Mouse (Mus musculus) stomach, postnatal 0 days (tissue): ENCODE data around the gene Lrrc31. TPM values are rescaled to one million over a fixed set of nuclear protein-coding genes. Genes with fewer than 3 reads are reported as not detected.
A peak's percentile ranks its signal among the peaks of the same experiment; 100 is the strongest.
"Not testable (repeated sequence)": the region's sequence is repeated elsewhere in the genome, so short reads cannot be mapped to it uniquely, and the experiment has no call there.

ENCODE experiments used
- ATAC-seq: fragments of 200-750 bp; cut with Nextera tagmentation; 2 replicates; pipeline ENCODE4 v1.8.0; 2017; ENCODE audit not compliant: low FRiP score, low TSS enrichment
- DNase-seq: peaks from one replicate; pipeline ENCODE4 v3.0.0-alpha.2; 2016; ENCODE audit warnings: low spot score
- H3K27ac ChIP-seq: fragments of 300-500 bp; sonication (generic); replicated peaks from 2 replicates; pipeline ENCODE4 v1.5.1; 2014; ENCODE audit warnings: mild to moderate bottlenecking, control low read depth
- H3K27me3 ChIP-seq: fragments of 300-500 bp; sonication (generic); 2 replicates; pipeline ENCODE4 v1.6.1; 2014; ENCODE audit warnings: low read length; ENCODE audit not compliant: control insufficient read depth, insufficient read depth
- H3K36me3 ChIP-seq: fragments of 300-500 bp; sonication (generic); 2 replicates; pipeline ENCODE4 v1.6.1; 2014; ENCODE audit warnings: low read length, mixed read lengths; ENCODE audit not compliant: control insufficient read depth, insufficient read depth
- H3K4me1 ChIP-seq: fragments of 300-500 bp; sonication (generic); replicated peaks from 2 replicates; pipeline ENCODE4 v1.6.1; 2014; ENCODE audit warnings: antibody characterized with exemption; ENCODE audit not compliant: control insufficient read depth, insufficient read depth
- H3K4me2 ChIP-seq: fragments of 300-500 bp; sonication (generic); replicated peaks from 2 replicates; pipeline ENCODE4 v1.6.1; 2014; ENCODE audit warnings: low read depth, mild to moderate bottlenecking, control low read depth, moderate library complexity
- H3K4me3 ChIP-seq: fragments of 300-500 bp; sonication (generic); 2 replicates; pipeline ENCODE4 v1.5.1; 2014; ENCODE audit warnings: low read depth, low read length, control low read depth
- H3K9ac ChIP-seq: fragments of 300-500 bp; sonication (generic); 2 replicates; pipeline ENCODE4 v1.6.1; 2014; ENCODE audit warnings: mild to moderate bottlenecking, low read length, control low read depth, mixed read lengths
- H3K9me3 ChIP-seq: fragments of 300-500 bp; sonication (generic); 2 replicates; pipeline ENCODE4 v1.6.1; 2016; ENCODE audit warnings: low read length; ENCODE audit not compliant: control insufficient read depth
- CTCF ChIP-seq: IDR thresholded peaks from 2 replicates; pipeline ENCODE4 v1.5.1; 2016; ENCODE audit warnings: antibody characterized with exemption, low read depth, mild to moderate bottlenecking, moderate library complexity
- EP300 ChIP-seq: optimal IDR thresholded peaks from 2 replicates; pipeline ENCODE3; 2016; ENCODE audit warnings: antibody characterized with exemption
- WGBS: fragments of 180-500 bp; shearing (Covaris S2); extraction: QIAGEN DNeasy Blood & Tissue Kit; methylation state at CpG from one replicate; pipeline ENCODE4 v1.1.7; 2014; 5-methylcytosine and 5-hydroxymethylcytosine counted together
- polyA plus RNA-seq: library from polyadenylated mRNA; unstranded; fragments of >200 nt; fragmentation: Nextera tagmentation; extraction: Ambion mirVana; gene quantifications from 2 replicates; pipeline ENCODE4 v1.2.1, GENCODE M21; 2015

The Lrrc31 gene
- polyA plus RNA-seq = 16.1 and 16.9 TPM in 2 replicates

GRCm38 (mm10) chr3:30699711-30700505 lies at the start of gene Lrrc31:
Lrrc31 (minus strand) TSS chr3:30699843.
- peak; percentile 94 for ATAC-seq
- Histone ChIP-seq H3K9ac (0 out of 2 replicates have a peak within 1 kb of the TSS, but pooled peaks have one; percentile 13), H3K4me3 (peak within 1 kb of the TSS; percentile 18; the same call in 1 of the 2 replicates), H3K4me2 (peak within 1 kb of the TSS; percentile 31; the same call in 1 of the 2 replicates), H3K27ac (peak within 1 kb of the TSS; percentile 61)
- not testable (repeated sequence) for H3K9me3 ChIP-seq, H3K36me3 ChIP-seq, H3K27me3 ChIP-seq, H3K4me1 ChIP-seq
- peak; percentile 80 for DNase-seq
- WGBS = 66% methylated on average over 6 of the region's 6 CpGs

GRCm38 (mm10) chr3:30748316-30748715 lies 48.7 kb upstream of the Lrrc31 start:
- no peaks in the 10 kb centered on the region for H3K4me1 ChIP-seq
- H3K9me3 ChIP-seq = no peaks in the 10 kb centered on the region
- DNase-seq = no peak
- no peak overlapping the region for H3K4me2 ChIP-seq
- no peaks in the 10 kb centered on the region for H3K36me3 ChIP-seq
- H3K9ac ChIP-seq = no peak overlapping the region
- no peak for ATAC-seq
- no peak for TF ChIP-seq EP300
- no peak for TF ChIP-seq CTCF
- no peaks in the 10 kb centered on the region for H3K27me3 ChIP-seq
- 59% methylated on average over 9 of the region's 9 CpGs for WGBS
- H3K4me3 ChIP-seq = no peak overlapping the region
- H3K27ac ChIP-seq = no peak overlapping the region

- no peaks in the 10 kb centered on the region for H3K9me3 ChIP-seq
- no peak within 1 kb of the TSS for H3K4me2 ChIP-seq
- TF ChIP-seq CTCF (no peak), EP300 (no peak)
- H3K9ac ChIP-seq = no peak within 1 kb of the TSS
- DNase-seq (no peak), ATAC-seq (no peak)
- no peak within 1 kb of the TSS for H3K4me3 ChIP-seq
- no peaks in the 10 kb centered on the region for H3K27me3 ChIP-seq
- 76% methylated on average over 7 of the region's 7 CpGs for WGBS
- no peak within 1 kb of the TSS for H3K27ac ChIP-seq
- H3K36me3 ChIP-seq = no peaks in the 10 kb centered on the region
- no peaks in the 10 kb centered on the region for H3K4me1 ChIP-seq
These were observed 46.4 kb upstream of the Lrrc31 start, which contains the start of gene Samd7 for GRCm38 (mm10) chr3:30746006-30746405. Samd7 (plus strand) TSS chr3:30746293.

DNA sequence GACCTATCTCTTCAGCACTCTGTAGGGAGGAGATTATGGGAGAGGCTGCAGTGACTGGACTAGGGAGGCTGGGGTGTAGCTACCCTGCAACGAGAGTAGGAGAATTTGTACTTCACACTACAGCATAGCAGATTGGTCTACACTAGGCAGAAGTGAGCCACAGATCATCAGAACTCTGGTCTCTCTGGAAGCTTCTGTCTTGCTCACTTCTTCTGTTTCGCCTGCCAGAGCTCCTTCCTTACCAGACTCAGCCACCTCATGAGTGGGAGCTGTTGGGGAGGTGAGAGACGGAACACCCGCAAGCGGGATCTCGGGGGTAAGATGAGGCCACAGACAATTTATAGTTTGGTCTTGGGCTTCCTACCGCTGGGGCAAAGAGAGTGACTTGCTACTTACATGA lies 43.2 kb upstream of the Lrrc31 start:
- Histone ChIP-seq H3K4me2 (no peak overlapping the region), H3K36me3 (no peaks in the 10 kb centered on the region), H3K27me3 (no peaks in the 10 kb centered on the region), H3K9me3 (no peaks in the 10 kb centered on the region), H3K27ac (no peak overlapping the region), H3K9ac (no peak overlapping the region), H3K4me3 (no peak overlapping the region), H3K4me1 (no peaks in the 10 kb centered on the region)
- ATAC-seq (no peak), DNase-seq (no peak)
- no peak for TF ChIP-seq EP300
- no peak for TF ChIP-seq CTCF
- WGBS = 85% methylated on average over 7 of the region's 7 CpGs

DNA sequence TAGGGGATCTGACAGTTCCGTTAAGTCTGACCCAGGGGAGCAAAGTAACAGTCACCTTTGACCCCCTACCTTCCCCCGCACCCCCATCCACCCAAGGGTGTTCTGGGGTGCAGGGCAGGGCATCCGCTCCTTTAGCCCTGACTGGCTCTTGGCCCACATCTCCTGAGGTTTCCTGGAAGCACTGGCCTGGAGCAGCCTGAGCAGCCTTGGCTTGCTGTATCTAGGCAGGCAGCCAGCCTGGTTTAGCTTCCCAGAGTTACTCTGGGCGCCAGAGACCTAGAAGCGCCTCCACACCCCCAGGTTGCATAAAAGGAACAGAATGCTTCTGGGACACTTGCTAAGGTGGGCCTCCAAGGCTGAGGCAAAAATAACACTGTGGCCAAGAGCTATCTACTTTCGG lies 41.7 kb upstream of the Lrrc31 start:
- ATAC-seq (peak; percentile 42; the same call in 1 of the 2 replicates), DNase-seq (peak; percentile 18)
- H3K4me3 ChIP-seq = no peak overlapping the region
- no peaks in the 10 kb centered on the region for H3K4me1 ChIP-seq
- H3K4me2 ChIP-seq = no peak overlapping the region
- 80% methylated on average over 6 of the region's 6 CpGs for WGBS
- H3K27me3 ChIP-seq = no peaks in the 10 kb centered on the region
- H3K9me3 ChIP-seq = no peaks in the 10 kb centered on the region
- H3K36me3 ChIP-seq = no peaks in the 10 kb centered on the region
- H3K9ac ChIP-seq = no peak overlapping the region
- H3K27ac ChIP-seq = no peak overlapping the region
- no peak for TF ChIP-seq EP300
- TF ChIP-seq CTCF = no peak

- no peak overlapping the region for H3K4me2 ChIP-seq
- ATAC-seq = no peak
- TF ChIP-seq CTCF = no peak
- no peak for TF ChIP-seq EP300
- no peak overlapping the region for H3K27ac ChIP-seq
- 69% methylated on average over 9 of the region's 9 CpGs for WGBS
- H3K9ac ChIP-seq = no peak overlapping the region
- H3K4me3 ChIP-seq = no peak overlapping the region
- H3K36me3 ChIP-seq = no peaks in the 10 kb centered on the region
- no peaks in the 10 kb centered on the region for H3K9me3 ChIP-seq
- no peaks in the 10 kb centered on the region for H3K4me1 ChIP-seq
- no peak for DNase-seq
- H3K27me3 ChIP-seq = no peaks in the 10 kb centered on the region
These were observed 37.2 kb upstream of the Lrrc31 start for GRCm38 (mm10) chr3:30736809-30737208.
